Mouse (Mus musculus) lung, embryonic 14.5 days (tissue): ENCODE results near the gene 1600014C23Rik. TPM values are rescaled to one million over a fixed set of nuclear protein-coding genes. Genes with fewer than 3 reads are reported as not detected.
A peak's percentile ranks its signal among the peaks of the same experiment; 100 is the strongest.

Source experiments
- ATAC-seq: fragments of 200-750 bp; cut with Nextera tagmentation; 2 replicates; pipeline ENCODE4 v1.8.0; 2017; ENCODE audit warnings: mild to moderate bottlenecking, moderate TSS enrichment, moderate library complexity; ENCODE audit not compliant: insufficient read depth
- DNase-seq: peaks from one replicate; pipeline ENCODE4 v3.0.0-alpha.2; 2015
- H3K27ac ChIP-seq: fragments of 300-500 bp; sonication (generic); 2 replicates; pipeline ENCODE4 v1.5.1; 2014; ENCODE audit warnings: low read depth, mild to moderate bottlenecking, moderate library complexity
- H3K27me3 ChIP-seq: fragments of 300-500 bp; sonication (generic); 2 replicates; pipeline ENCODE4 v1.6.1; 2014; ENCODE audit warnings: low read length, control low read depth; ENCODE audit not compliant: insufficient read depth
- H3K36me3 ChIP-seq: fragments of 300-500 bp; sonication (generic); 2 replicates; pipeline ENCODE4 v1.6.1; 2014; ENCODE audit warnings: control low read depth; ENCODE audit not compliant: insufficient read depth
- H3K4me1 ChIP-seq: fragments of 300-500 bp; sonication (generic); 2 replicates; pipeline ENCODE4 v1.6.1; 2014; ENCODE audit warnings: antibody characterized with exemption, control low read depth; ENCODE audit not compliant: insufficient read depth
- H3K4me2 ChIP-seq: fragments of 300-500 bp; sonication (generic); 2 replicates; pipeline ENCODE4 v1.6.1; 2014; ENCODE audit warnings: mild to moderate bottlenecking
- H3K4me3 ChIP-seq: fragments of 300-500 bp; sonication (generic); 2 replicates; pipeline ENCODE4 v1.5.1; 2014; ENCODE audit warnings: low read depth, low read length
- H3K9ac ChIP-seq: fragments of 300-500 bp; sonication (generic); 2 replicates; pipeline ENCODE4 v1.6.1; 2014
- H3K9me3 ChIP-seq: fragments of 300-500 bp; sonication (generic); 2 replicates; pipeline ENCODE4 v1.6.1; 2016; ENCODE audit warnings: low read depth, low read length, control low read depth
- CTCF ChIP-seq: IDR thresholded peaks from 2 replicates; pipeline ENCODE4 v1.5.1; 2016; ENCODE audit warnings: antibody characterized with exemption, low read depth
- WGBS: fragments of 180-500 bp; shearing (Covaris S2); extraction: QIAGEN DNeasy Blood & Tissue Kit; methylation state at CpG from one replicate; pipeline ENCODE4 v1.1.7; 2014; 5-methylcytosine and 5-hydroxymethylcytosine counted together
- polyA plus RNA-seq: library from polyadenylated mRNA; unstranded; fragments of >200 nt; fragmentation: Nextera tagmentation; extraction: Ambion mirVana; gene quantifications from 2 replicates; pipeline ENCODE4 v1.2.1, GENCODE M21; 2014

The 1600014C23Rik gene
- polyA plus RNA-seq, 1 experiment from 2014 or later, result not detected

DNA sequence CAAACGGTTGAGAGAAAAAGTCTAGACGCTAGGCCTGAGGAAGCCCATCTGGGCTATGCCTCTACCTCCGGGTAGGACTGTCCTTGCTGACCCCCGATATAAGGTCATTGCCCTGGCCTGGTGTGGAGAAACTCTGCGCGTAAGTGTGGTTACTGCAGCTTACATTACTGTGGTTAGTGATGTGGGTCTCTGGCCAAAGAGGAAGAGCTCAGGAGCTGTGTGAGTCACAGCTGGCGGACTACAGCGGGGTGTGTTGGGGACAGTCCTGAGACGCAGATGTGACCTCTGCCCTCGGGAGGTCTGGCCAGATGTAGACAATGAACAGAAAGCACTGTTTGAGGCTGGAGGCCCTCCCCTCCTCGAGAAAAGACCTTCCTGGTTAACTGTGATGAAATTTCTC lies 19.0 kb upstream of the 1600014C23Rik start:
- Histone ChIP-seq H3K9me3 (no peaks in the 10 kb centered on the region), H3K4me1 (peaks cover 6% of the 10 kb centered on the region; the same call in 1 of the 2 replicates), H3K4me3 (no peak overlapping the region), H3K4me2 (no peak overlapping the region), H3K27me3 (no peaks in the 10 kb centered on the region), H3K36me3 (no peaks in the 10 kb centered on the region), H3K9ac (no peak overlapping the region), H3K27ac (no peak overlapping the region)
- DNase-seq, result peak; percentile 25
- no peak for ATAC-seq
- TF ChIP-seq CTCF, result no peak
- 42% methylated on average over 11 of the region's 11 CpGs for WGBS

DNA sequence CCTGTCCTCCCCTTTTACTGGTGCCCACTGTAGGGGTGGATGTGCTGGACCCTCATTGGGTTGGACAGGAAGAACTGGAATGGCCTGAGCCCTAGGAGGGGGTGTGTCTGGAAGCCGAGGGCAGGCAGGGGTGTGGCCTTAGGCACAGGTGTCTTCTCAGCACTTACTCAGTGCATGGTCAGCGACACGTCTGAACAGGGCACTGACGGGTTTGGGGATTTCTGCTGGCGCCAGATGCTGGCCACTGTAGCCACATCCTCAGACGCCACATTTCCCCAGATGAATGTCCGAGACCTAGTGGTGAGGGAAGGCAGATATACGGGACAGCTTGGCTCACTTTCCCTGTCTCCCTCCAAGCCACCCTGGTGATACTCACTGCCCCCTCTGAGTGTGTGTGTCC lies 18.4 kb upstream of the 1600014C23Rik start:
- H3K4me2 ChIP-seq, result no peak overlapping the region
- no peak overlapping the region for H3K9ac ChIP-seq
- H3K4me1 ChIP-seq, result peaks cover 6% of the 10 kb centered on the region; the same call in 1 of the 2 replicates
- no peak for DNase-seq
- no peak overlapping the region for H3K4me3 ChIP-seq
- 77% methylated on average over 8 of the region's 8 CpGs for WGBS
- no peak for TF ChIP-seq CTCF
- no peaks in the 10 kb centered on the region for H3K9me3 ChIP-seq
- ATAC-seq, result no peak
- H3K36me3 ChIP-seq, result no peaks in the 10 kb centered on the region
- H3K27ac ChIP-seq, result no peak overlapping the region
- no peaks in the 10 kb centered on the region for H3K27me3 ChIP-seq

DNA sequence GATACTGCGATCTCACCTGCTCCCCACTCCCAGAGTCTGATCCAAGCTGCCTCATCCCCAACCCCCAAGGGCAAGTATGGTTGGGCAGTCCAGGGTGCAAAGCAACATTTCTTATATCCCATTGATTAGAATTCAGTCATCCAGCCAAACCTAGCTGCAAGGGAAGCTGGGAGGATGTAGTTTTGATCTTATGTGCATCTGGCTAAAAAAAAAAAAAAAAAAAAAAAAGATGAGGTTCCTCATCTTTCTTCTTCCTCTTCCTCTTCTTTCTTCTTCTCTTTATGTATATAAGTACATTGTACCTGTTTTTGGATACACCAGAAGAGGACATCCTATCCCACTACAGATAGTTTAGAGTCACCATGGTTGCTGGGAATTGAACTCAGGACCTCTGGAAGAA lies 17.7 kb upstream of the 1600014C23Rik start:
- no peak overlapping the region for H3K4me3 ChIP-seq
- no peaks in the 10 kb centered on the region for H3K27me3 ChIP-seq
- no peaks in the 10 kb centered on the region for H3K36me3 ChIP-seq
- H3K9me3 ChIP-seq, result no peaks in the 10 kb centered on the region
- H3K9ac ChIP-seq, result no peak overlapping the region
- H3K27ac ChIP-seq, result no peak overlapping the region
- H3K4me2 ChIP-seq, result no peak overlapping the region
- 84% methylated on average over 1 of the region's 1 CpGs for WGBS
- no peak for DNase-seq
- ATAC-seq, result no peak
- H3K4me1 ChIP-seq, result peaks cover under 1% of the 10 kb centered on the region; the same call in 1 of the 2 replicates
- no peak for TF ChIP-seq CTCF

DNA sequence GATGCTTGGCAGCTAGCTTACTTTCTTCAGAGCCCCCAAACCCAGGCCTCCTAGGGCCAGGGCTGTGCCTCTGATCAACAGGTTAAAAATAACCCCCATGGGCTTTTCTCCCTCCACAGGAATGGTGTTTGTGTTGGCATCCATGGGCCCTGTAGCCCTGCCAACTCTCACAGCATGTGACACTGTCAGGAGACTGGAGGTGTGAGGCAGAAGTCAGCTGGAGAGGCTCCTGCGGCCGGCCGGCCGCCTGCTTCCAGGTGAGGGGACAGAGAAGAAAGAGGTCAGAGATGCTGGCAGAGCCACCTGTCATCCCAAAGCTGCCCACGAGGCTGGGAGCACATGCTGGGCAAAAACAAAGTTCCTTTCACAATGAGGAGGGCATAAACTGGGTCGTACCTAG lies 15.5 kb upstream of the 1600014C23Rik start:
- DNase-seq (no peak), ATAC-seq (no peak)
- H3K4me1 ChIP-seq, result no peaks in the 10 kb centered on the region
- no peaks in the 10 kb centered on the region for H3K9me3 ChIP-seq
- H3K9ac ChIP-seq, result no peak overlapping the region
- H3K27me3 ChIP-seq, result no peaks in the 10 kb centered on the region
- WGBS, result 51% methylated on average over 6 of the region's 6 CpGs
- no peak overlapping the region for H3K27ac ChIP-seq
- H3K4me3 ChIP-seq, result no peak overlapping the region
- H3K4me2 ChIP-seq, result no peak overlapping the region
- TF ChIP-seq CTCF, result no peak
- H3K36me3 ChIP-seq, result no peaks in the 10 kb centered on the region

DNA sequence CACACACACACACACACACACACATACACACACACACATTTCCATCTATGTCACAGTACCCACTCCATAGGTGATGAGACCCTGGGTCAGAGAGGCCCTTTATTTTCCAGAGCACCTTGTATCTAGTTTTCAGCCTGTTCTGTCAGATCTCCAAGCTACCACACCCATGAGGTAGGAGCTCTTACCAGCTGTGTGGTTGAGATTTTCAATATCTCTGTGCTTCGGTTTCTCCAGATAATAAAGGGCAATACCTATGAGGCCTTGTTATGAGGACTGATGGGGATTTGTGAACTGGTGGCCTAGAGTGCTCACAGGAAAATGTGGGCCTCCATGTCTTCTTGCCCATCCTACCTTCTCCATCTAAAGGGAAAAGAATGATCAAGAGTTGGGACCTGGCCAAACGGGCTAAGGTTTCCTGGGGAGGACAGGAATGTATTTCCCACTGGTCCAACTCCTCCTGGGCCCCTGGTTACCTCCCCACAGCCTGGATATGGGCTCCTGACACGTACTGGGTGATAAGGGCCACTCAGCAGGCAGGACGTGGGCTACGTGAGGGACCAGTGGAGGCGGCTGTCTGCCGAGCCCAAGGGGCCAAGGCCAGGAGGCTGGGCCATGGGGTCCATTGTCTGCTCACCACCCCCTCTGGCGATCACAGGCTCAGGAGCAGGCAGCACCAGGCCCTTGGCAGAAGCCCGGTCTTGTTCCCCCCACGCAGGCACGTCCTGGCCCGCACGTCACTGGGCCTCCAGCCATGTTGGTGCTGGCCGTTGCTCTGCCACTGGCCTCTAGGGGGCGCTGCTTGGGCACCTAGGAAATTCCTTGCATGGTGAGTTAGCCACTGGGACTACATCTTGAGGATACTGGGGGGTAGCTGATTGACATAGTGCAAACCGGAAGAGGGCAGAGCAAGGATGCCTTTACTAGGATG lies 14.5 kb upstream of the 1600014C23Rik start:
- H3K36me3 ChIP-seq, result no peaks in the 10 kb centered on the region
- 62% methylated on average over 16 of the region's 16 CpGs for WGBS
- no peak overlapping the region for H3K4me3 ChIP-seq
- no peak overlapping the region for H3K27ac ChIP-seq
- TF ChIP-seq CTCF, result peak; percentile 75
- no peak overlapping the region for H3K4me2 ChIP-seq
- no peaks in the 10 kb centered on the region for H3K27me3 ChIP-seq
- H3K4me1 ChIP-seq, result no peaks in the 10 kb centered on the region
- H3K9me3 ChIP-seq, result no peaks in the 10 kb centered on the region
- H3K9ac ChIP-seq, result no peak overlapping the region
- DNase-seq (peak; percentile 40), ATAC-seq (no peak)

DNA sequence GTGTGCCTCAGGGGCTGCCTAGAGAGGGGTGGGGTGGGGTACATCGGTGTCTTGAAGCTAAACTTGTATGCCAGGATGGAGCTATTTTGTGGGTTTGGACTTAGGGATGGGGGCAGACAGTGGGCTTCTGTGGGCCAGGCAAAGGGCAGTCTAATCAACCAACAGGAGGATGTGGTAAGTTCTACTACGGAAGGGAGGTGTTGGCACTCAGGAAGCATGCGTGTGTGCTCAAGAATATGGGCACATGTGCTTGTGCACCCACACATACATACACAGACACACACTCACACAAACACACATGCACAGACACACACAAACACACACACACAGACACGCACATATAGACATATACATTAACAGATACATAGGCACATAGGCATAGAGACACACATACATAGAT lies 13.6 kb upstream of the 1600014C23Rik start:
- Histone ChIP-seq H3K36me3 (no peaks in the 10 kb centered on the region), H3K27ac (no peak overlapping the region), H3K4me3 (no peak overlapping the region), H3K9ac (no peak overlapping the region), H3K9me3 (no peaks in the 10 kb centered on the region), H3K4me2 (no peak overlapping the region), H3K4me1 (no peaks in the 10 kb centered on the region), H3K27me3 (no peaks in the 10 kb centered on the region)
- ATAC-seq, result no peak
- DNase-seq, result no peak
- WGBS, result 84% methylated on average over 4 of the region's 4 CpGs
- no peak for TF ChIP-seq CTCF

DNA sequence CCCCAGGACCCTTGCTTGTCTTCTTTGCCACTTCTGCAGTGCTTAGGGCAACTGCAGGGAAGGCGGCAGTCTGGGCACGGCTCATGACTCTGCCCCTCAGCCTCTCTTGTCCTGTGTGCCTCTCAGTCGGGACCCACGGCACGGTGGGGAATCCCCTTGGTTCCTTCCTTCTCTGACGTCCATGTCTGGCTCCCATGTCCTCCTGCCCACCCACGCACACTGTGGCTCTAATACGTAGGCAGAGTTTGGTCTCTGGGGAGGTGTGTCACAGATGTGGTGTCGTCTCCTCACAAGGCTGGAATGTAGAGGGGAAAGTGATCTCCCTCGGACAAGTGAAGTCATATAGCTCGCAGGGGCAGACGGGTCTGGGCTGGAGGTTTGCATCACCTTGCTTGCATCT lies 13.1 kb upstream of the 1600014C23Rik start:
- ATAC-seq, result no peak
- Histone ChIP-seq H3K4me1 (no peaks in the 10 kb centered on the region), H3K27me3 (no peaks in the 10 kb centered on the region), H3K36me3 (no peaks in the 10 kb centered on the region), H3K9ac (no peak overlapping the region), H3K4me2 (no peak overlapping the region), H3K4me3 (no peak overlapping the region), H3K9me3 (no peaks in the 10 kb centered on the region), H3K27ac (no peak overlapping the region)
- WGBS, result 49% methylated on average over 12 of the region's 12 CpGs
- no peak for DNase-seq
- TF ChIP-seq CTCF, result no peak
